Mouse (Mus musculus) layer of hippocampus, adult 18-20 months (tissue): ENCODE measurements around the gene Vmn2r117. TPM values are rescaled to one million over a fixed set of nuclear protein-coding genes. Genes with fewer than 3 reads are reported as not detected.
"Not testable (repeated sequence)": the region's sequence is repeated elsewhere in the genome, so short reads cannot be mapped to it uniquely, and the experiment has no call there.

ENCODE experiments used
- DNase-seq, 2 experiments: peaks; one replicate each; pipeline ENCODE4 v3.0.0; 2022; ENCODE audit warnings: low spot score in 2 of 2
- long read RNA-seq: library from polyadenylated mRNA; stranded (forward); transcript quantifications from one replicate; pipeline ENCODE4 v2.0.0, GENCODE M21; 2021
- total RNA-seq, 2 experiments: library from RNA; stranded (reverse); gene quantifications; 2 replicates each; pipeline ENCODE4 v1.2.3; 2021

The Vmn2r117 gene
- total RNA-seq = not detected
- long read RNA-seq = 0 reads

GRCm38 (mm10) chr17:23479599-23479998 lies at the start of gene Vmn2r117:
Gene Vmn2r117, minus strand, starts transcription at chr17:23479699.
- not testable (repeated sequence) for DNase-seq

- not testable (repeated sequence) for DNase-seq
Observed at GRCm38 (mm10) chr17:23522941-23523732, 43.6 kb upstream of the Vmn2r117 start.

- no peak for DNase-seq
Observed at GRCm38 (mm10) chr17:23518701-23519423, 39.4 kb upstream of the Vmn2r117 start.

- DNase-seq = no peak
Observed at GRCm38 (mm10) chr17:23433150-23433679, 46.3 kb downstream of the Vmn2r117 start.

Other genes starting within 250 kb of the Vmn2r117 start
- gene Vmn2r114, start 167.2 kb downstream of the Vmn2r117 start, total RNA-seq = not detected
- gene Vmn2r115, start 136.0 kb downstream of the Vmn2r117 start, total RNA-seq = not detected
- not detected for gene Vmn2r116, start 95.1 kb downstream of the Vmn2r117 start, total RNA-seq
- gene Zfp213, start 84.5 kb upstream of the Vmn2r117 start, total RNA-seq = 1 to 10 TPM; 7.9 to 8.0 TPM
- gene Zfp13, start 119.8 kb upstream of the Vmn2r117 start, total RNA-seq = 10 to 100 TPM; 28.0 to 29.6 TPM
- gene Zscan10, start 121.2 kb upstream of the Vmn2r117 start, total RNA-seq = not detected
- gene Mmp25, start 165.6 kb upstream of the Vmn2r117 start, total RNA-seq = under 1 TPM in 1 of 2 experiments, not detected in 1; 0.10 TPM
- not detected for gene Bicdl2, start 180.8 kb upstream of the Vmn2r117 start, total RNA-seq
- gene Hcfc1r1, start 193.9 kb upstream of the Vmn2r117 start, total RNA-seq = 100 to 1,000 TPM; 117 to 122 TPM
- gene Thoc6, start 194.2 kb upstream of the Vmn2r117 start, total RNA-seq = 10 to 100 TPM in 1 of 2 experiments, 1 to 10 TPM in 1; 8.8 to 10.0 TPM
- gene Tnfrsf12a, start 197.8 kb upstream of the Vmn2r117 start, total RNA-seq = 1 to 10 TPM; 6.4 to 7.0 TPM
- not detected for gene Cldn6, start 199.6 kb upstream of the Vmn2r117 start, total RNA-seq
- not detected for gene Cldn9, start 204.3 kb upstream of the Vmn2r117 start, total RNA-seq
- under 1 TPM in 1 of 2 experiments, not detected in 1; 0.33 TPM for gene 1520401A03Rik, start 243.1 kb upstream of the Vmn2r117 start, total RNA-seq
- 1 to 10 TPM; 3.4 to 3.8 TPM for gene Pkmyt1, start 246.6 kb upstream of the Vmn2r117 start, total RNA-seq